Mouse (Mus musculus): ENCODE measurements at regions not wholly inside any gene's neighbourhood (a gene's known extent, or its start where the extent isn't known, plus 50 kb on each side); places are given as distances from the start of the nearest gene placed in this dataset.

DNA sequence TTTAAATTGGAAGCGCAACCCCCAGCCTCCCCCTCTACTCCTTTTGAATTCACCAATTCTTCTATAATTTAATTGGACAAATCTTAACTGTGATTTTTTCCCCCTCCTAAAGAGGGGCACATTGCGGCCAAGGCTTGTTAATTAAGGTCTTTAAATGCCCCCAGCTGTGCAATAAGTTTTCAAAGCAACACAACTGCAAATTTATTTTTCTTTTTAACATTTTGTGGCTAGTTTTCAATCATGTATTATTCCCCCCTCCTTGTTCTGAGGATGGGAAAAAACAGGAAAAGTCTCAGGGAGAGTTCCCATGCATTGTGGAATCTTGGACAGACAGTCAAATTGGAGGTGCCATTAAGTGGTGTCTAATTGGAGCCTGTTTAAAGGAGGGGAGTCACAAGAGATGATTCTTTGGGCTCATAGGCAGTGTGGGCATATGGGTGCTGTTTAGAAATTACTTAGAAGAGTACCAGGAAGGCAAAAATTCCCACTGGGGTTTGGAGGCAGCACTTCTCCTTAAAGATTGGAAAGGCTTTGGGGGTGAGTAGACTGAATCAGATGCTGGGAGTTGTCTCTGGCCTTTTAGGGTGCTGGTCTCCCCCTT, 281.9 kb upstream of the Sall1 start:
- DNase-seq (ENCODE audit: low spot score), result no peak

DNA sequence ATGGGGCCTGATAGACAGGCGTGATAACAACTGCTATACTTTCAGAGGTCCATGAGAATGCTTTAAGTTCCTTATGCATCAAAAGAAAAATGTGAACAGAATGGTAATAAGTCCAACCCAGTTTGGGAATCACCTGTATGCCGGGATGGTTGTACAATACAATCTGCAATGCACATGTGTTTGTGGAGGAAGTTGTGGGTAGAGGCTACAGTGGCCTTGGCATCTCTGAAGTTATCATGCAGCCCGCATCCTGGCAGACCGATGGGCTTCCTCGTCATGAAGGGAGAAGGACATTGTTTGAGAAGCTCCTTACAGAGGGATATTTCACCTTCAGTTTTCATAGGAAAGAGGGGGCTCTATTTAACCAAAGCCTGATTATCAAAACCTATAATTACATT, 281.3 kb upstream of the Sall1 start:
- DNase-seq (ENCODE audit: low spot score), result no peak

DNA sequence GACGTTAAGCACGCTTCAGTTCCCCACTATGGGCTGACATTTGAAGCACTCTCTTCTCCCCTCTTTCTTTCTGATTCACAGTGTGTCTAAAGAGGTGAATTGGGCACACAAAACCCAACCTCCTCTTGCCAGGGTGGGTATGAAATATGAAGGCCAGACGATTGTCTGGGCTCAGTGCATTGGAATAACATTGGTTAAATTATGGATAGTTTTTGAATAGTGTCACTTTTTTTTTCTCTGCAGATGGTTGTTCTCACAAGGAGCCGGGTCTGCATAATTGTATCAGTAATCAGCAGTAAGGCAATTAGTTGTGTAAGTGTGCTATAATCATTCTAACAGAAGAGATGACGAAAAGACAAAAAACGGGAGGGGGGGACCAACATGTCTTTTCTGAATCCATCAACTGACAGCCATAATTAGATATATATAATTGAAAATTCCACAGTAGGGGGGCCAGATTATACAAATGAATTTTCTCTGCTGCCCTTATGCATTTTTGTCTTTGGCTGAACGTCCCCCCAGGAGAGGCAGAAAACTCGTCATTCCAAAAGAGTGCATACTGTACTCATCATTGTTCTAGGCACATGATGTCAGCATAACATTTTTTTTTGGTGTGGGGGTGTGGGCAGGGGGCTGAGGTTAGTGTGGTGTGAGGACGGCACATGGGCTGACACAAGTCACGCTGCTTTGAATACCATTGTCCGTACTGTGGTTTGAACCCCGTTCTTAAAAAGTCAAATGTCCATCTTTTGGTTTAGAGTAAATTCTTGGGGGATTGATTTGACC, 280.7 kb upstream of the Sall1 start:
- DNase-seq (ENCODE audit: low spot score), result no peak

DNA sequence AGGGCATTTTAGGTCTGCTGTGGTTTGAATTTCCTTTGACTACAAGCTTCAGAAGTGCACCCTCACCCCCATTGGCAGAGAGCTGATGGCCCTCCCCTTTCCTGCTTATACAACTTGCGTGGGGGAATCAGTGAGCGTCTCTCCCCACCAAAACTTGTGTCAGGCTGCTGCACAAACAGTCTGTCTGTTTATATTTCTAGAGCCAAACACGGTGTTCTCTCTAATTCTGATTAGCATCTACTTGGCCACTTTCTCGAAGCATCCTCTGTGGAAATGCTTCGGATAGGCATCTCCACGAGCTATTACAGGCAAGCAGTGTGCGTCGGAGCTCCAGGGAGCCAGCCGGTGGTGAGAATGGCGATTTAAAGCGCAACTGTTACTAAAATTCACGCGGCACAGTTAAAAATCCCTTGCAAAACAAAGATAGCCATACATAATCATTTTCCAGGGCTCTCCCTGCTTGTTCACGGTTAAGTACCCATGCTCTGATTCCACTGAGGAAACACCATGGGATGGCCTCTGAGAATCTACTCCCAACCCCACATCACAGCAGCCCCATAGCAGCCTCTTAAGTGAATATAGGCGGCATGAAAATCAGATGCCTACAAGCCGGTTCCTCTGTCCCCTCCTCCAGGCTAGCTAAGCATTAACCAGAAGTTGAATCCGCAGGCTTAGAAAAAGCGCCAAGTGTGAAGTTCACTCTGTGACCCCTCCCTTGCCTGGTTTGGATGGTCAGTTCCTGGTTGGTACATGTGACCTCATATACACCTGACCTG, 273.7 kb upstream of the Sall1 start:
- no peak for DNase-seq (ENCODE audit: low spot score)

DNA sequence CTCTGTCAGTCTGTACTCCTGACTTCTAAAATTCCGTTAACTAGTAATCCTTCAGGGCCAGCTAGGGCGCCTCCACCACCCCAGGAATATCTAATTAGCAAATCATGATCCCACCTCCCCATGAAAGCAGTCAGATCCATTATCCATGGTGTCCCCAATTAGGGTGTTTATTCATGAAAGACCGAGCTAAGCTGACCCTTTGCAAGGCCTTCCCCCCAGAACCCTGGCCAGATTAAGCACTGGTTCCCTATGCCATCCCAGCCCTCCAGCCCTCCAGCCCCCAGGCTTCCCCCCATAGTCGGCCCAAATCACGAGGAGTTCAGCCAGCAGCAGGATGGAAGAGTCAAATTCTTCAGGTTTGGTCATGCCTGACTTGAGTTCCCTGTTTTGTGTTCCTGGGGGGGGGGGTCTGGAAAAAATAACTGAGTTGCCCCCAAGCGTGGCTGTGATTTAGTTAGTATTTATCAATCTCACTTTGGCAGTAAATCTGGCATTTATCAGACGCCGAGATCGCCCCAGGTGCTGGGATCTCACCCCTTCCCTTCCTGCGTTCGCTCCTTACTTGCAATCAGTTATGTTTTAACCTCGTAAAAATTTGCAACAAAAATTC, 272.7 kb upstream of the Sall1 start:
- no peak for DNase-seq (ENCODE audit: low spot score)

DNA sequence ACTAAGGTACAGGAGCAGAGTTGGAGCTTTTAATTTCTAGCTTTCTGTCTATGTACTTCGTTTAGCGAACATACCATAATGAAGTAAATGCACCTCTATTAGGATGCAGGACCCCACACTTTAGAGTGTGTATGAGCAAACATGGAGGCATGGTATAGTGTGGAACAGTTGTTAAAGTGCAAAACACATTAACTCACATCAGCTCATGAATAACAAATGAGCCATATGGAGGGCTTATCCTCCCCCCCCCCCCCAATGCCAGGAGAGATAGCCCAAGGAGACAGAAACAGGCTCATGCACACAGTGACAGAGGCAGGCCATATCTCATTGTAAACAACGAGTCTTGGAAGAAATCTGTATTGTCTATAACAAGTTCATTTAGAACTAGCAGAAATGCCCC, 270.9 kb upstream of the Sall1 start:
- DNase-seq (ENCODE audit: low spot score), result no peak

DNA sequence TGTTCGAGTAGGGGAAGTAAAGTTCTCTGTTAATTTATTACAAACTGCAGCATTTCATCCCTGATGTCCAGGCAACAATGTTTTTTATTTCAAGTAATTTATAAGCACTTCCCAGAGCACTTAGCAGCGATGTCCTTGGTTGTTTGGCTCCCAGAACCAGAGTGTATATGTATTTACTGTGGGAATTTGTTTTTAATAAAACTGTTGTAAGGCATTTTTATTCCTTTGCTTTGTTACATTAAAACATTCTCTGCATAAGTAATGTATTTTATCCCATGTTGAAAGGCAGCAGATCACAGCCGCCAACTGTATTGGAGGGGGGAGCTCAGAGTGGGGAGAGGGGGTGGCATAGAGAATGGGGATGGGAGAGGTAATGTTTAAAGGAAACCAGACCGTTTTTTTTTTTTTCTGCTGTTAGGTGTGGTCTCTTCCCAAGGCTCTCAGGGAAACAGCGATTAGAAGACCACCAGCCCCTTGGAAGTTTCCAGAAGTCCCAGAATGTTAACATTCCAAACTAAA, 266.8 kb upstream of the Sall1 start:
- no peak for DNase-seq (ENCODE audit: low spot score)

DNA sequence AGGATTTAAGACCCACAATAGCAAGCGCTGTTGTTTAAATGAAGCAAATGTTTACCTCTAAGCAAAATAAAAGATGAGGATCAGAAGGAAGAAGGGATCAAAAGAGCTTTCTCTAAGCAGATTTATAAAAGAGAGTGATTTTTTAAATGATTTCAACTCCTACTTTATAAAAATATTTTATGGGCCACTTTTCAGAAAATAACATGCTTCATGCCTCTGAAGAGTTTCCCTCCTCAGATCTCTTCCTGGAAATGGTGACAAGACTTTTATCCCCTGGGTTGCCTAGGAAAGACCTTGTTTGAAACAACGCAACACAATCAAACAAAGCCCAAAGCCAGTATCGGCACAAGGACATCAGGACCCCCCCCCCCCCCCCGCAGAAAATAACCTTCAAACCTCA, 265.6 kb upstream of the Sall1 start:
- DNase-seq (ENCODE audit: low spot score), result no peak

DNA sequence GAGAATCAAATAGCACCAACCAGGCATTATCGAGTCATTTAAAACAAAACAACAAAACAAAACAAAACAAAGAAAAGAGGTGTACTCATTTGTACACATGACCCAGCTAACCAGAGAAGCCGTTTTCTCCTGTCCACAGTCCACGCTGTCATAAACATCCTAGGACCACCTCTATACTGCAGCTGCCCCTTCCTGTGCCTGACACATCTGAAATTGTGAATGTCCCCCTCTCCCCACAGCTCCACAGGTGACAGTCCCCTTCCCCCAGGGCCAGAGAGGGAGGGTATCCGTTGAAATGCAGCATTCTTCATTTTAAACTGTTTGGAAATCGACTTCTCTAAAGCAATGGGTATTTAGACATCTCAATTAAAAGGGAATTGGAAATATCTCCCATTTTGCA, 265.0 kb upstream of the Sall1 start:
- DNase-seq (ENCODE audit: low spot score), result no peak

DNA sequence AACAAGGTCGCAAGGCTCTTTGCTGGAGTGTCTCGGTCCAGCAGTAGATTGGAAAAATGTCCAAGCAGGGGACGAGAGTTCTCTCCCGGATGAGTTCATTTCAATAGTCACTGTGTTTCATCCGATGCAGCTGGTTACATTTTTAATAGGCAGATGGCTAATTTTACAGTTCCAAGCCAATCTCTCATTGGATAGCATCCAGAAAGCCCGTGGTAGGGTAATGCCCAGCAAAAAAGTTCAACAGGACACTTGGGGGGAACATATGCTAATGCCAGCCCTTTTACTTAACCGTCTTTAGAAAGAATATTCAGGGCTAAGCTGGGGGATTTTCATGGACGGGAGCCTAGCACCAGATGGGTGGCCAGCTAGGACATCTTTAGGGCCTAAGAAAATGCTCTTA, 264.6 kb upstream of the Sall1 start:
- DNase-seq (ENCODE audit: low spot score), result no peak

DNA sequence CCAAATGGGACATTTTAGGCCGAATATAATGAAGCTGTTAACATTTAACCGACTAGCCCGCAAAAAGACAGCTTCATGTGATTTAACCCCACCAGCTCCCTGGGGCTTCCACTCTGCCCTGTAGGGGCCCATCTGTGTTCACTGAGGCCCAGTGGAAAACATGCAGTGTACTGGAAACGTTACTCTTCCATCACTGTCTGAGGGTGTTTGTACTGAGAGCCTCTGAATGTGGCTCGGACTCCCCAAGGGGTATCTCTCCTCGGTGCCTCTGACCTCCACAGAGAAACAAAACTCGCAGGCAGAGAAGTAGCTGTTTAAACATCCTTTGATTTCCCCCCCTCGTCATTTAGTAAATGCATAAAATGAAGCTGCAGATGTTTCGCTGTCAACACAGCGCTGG, 263.6 kb upstream of the Sall1 start:
- peak; percentile 44 for DNase-seq (ENCODE audit: low spot score)

DNA sequence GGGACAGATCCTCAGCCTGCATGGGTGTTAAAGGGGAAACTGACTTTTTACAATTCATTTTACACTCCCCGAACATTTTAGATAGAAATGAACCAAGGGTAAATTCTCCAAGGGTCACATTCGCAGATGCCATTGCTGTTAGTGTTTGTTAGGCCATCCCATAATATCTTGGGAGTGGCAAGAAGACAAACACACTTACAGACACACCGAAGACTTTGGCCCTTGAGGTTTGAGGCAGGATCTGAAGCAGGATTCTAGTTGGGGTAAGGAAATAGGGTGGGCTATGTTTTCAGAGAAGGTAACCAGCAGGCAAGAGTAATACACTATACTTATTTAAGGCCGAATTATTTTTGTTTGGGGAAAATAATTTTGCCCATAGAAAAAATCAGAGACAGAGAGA, 263.1 kb upstream of the Sall1 start:
- no peak for DNase-seq (ENCODE audit: low spot score)

DNA sequence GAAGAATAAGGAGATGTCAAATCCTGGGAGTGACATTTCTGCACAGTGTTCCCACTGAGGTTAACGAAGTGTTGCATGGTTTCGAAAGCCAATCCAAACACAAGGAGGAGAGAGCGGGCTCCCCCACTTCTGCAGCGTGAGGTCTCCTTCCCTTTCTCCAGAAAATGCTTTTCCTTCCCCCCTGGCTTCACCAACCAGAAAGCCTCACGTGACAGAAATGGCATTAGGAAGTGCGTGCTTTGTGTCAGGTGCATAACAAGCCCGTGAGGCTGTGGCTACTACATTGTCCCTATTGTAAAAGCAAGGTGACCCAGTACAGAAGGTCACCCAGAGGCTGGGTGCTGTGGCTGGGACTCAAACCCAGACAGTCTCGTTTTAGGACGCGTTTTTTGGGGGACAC, 260.2 kb upstream of the Sall1 start:
- no peak for DNase-seq (ENCODE audit: low spot score)

DNA sequence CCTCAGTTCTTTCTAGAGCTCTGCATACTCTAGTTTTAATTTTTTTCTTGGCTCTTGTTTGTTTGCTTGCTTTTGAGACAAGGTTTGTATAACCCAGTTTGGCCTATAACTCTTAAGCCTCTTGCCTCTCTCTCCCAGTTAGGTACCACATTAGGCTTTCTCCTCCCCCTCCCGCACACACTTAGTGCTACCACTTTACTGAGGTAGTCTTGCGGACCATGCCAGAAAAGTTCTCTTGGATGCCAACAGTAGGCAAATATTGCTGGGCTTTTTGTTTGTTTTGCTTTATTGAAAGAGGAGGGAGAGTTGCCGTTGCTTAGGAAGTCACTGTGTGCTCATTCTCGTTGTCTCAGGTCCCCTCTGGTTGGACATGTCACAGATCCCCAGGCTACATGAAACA, 259.4 kb upstream of the Sall1 start:
- no peak for DNase-seq (ENCODE audit: low spot score)

DNA sequence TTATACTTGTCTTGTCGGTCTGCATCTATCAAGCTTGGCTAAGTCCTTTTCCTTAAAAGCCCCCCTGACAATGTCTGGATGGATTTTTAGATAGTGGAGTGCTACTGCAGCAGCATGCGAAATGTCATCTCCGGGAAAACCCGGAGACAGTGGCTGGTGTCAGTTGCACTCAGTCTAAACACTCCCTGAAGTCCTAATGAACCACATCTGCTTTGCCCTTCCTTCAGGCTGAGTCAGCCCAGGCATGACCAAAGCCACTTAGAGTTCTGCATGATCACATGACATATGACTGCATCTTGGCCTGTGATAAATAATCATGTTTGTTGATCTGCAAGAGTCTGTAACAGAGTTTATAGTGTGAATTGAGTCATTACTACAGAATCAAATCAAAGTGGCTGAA, 255.7 kb upstream of the Sall1 start:
- no peak for DNase-seq (ENCODE audit: low spot score)

DNA sequence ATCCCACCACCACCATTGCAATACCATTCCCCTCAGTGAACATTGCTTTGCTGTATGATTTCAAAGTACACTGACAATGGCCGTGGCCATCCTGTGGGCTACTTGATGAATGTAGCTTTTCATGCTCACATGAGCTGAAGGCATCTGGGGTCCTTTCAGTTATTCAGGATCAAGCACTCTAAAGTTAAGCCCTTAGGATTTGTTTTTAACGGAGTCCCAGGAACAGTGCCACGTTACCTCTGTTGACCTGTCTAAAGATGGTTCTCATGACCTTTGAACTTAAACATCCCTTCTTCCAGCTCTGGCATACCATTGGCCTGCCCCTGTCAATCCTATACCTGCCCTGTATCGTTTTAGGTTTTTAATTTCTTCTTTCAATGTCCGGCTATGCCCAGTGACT, 251.7 kb upstream of the Sall1 start:
- no peak for DNase-seq (ENCODE audit: low spot score)

DNA sequence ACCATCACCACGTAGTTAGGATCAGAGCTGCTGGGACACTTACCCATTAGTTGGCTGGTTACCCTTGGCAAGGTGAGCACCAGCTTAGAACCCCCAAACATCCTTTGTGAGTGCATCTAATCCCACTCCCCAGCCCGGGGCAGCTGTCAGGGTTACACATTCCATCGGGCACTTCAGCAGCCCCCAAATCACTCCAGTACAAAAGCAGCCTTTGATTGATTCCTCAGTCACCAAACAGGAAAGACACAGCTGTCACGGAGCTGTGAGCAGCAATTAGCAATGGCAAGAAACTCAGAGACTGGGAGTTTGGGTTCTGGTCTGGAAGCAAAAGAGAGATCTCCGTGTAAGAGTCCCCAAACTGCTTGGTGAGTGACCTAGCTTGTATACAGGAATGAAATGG, 245.1 kb upstream of the Sall1 start:
- DNase-seq (ENCODE audit: low spot score), result peak; percentile 49

DNA sequence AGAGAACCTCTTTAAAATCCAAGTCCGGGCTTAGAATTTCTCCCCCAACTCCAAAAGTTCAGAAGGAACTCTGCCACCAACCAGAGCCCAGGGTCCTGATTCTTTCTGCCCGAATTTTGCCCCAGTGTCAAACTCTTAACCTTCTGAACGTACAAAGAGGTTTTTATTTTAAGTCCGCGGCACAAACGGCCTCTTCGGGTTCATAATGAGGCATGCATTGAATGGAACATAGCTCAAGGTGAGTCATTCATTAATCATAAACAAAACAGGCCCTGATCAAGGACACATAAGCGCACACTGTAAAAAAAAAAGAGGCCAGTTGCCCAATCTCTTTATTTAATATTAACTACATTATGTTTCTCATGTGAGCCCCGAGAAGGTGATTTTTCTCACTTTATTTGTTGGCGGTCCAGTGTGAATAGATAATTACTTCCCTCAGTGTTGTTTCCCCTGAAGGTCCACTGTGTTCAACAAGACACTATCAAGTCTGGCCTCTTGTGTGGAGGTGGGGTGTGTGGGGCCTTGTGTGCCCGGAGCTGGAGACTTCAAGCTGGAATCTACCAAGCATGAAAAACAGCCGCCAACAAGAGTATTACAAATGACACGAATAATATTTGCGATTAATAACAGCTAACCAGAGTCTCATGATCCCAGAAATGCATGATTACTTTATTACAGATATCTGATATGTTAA, 241.1 kb upstream of the Sall1 start:
- no peak for DNase-seq (ENCODE audit: low spot score)

DNA sequence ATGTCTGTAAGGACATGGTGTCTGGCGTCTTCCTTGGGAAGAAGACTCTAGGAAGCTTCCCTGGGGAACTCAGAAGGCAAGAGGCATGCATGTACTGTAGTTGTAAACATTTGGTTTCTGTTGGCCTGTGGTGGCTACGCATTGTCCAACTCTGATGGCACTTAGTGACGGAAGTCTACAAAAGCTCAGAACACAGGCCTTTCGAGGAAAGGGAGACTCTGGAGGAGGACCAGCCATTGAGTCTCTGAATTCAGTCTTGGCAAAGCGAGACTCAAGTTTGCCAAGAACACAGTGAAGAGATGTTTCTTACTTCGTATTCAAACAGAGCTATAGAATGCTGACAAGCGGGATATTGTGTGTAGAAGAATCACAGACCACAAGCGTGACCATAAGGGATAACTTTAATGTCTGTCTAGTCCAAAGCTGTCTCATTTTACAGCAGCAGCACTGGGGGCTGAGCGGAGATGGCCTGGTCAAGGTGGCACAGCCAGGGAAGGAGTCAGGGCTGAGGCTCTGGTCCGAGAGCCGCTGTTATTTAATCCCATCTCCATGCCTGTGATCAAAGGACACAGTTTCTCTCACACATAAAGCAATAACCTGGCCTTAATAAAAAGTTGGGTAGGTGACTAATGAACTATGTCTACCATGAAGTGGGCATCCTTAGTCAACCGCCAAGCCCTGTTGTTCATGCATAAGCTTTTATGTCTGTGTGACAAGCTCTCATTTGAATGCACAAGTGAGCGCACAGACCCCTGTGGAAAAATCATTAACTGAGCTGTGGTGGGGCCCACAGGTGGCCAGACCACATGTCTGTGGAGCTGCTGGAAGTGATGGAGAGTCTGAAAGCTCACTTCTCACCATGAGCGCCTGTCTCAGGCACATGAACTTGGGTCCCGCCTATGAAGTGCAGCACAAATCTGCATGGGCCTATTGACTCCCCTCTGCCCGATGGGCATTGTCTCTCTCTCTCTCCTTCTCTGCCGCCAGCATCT, 239.4 kb upstream of the Sall1 start:
- DNase-seq (ENCODE audit: low spot score), result no peak

DNA sequence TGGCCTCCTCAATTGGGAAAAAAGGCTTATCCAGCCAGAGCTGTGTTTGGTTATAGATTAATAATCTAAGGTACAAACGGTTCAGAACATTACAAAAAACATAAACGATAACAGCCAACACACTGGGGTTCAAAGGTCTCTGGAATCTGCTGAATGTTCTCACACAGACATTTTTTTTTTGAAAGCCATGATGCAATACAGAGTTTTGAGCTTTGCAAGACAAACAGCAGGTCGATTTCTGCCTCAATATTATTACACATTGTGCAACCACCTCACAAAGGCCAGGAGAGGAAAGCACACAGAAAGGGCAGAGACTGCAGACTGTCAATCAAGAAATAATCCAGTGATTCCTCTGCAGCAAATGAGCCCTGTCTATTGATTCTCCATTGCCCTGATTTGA, 235.9 kb upstream of the Sall1 start:
- no peak for DNase-seq (ENCODE audit: low spot score)

DNA sequence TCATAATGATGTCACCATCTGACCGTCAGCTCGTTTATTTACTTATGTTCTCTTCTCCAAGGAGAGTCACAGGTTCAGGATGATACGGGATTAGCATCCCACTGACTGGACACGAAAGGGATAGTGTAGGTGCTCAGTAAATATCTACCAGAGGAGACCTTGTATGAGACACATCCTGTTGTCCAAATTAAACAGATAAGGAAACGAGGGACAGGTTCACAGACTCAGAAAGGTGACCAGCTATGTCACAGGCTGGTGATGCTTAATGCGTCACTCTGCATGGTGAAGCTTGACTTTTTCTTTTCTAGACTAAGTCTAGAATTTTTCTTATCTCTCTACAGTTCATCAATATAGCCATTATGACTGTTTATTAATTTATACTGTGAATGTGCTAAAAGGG, 235.2 kb upstream of the Sall1 start:
- no peak for DNase-seq (ENCODE audit: low spot score)
